In genomic region chr4:40955942-40956341, GRCm38 (mm10) we compare ENCODE assay signal across 25 mouse cellular contexts. TPM values are rescaled to one million over a fixed set of nuclear protein-coding genes. Genes with fewer than 3 reads are reported as not detected.
A peak's percentile ranks its signal among the peaks of the same experiment; 100 is the strongest.
DNase-seq lines count a peak whose midpoint lies in the region; ATAC-seq and TF ChIP-seq lines count a peak whose summit lies in the region.
"Had no signal": no experiment of that assay in that cellular context is flagged by ENCODE, and none has a peak within 500 bp of the region (broad histone marks: within the 10 kb centered on the region; RNA-seq: fewer than 3 reads in every experiment).

No protein-coding gene starts in this region.

- 33% methylated on average over 6 of the region's 6 CpGs for WGBS in liver, embryonic 13.5 days (ENCODE audit: insufficient replicate concordance)
- 74% methylated on average over 6 of the region's 6 CpGs for WGBS in stomach, postnatal 0 days
- 73% methylated on average over 6 of the region's 6 CpGs for WGBS in kidney, embryonic 14.5 days

- no peaks in the 10 kb centered on the region for H3K27me3 ChIP-seq in liver, embryonic 13.5 days
- no peaks in the 10 kb centered on the region for H3K27me3 ChIP-seq in stomach, postnatal 0 days (ENCODE audit: control insufficient read depth, insufficient read depth, low read length)
- H3K27me3 ChIP-seq in kidney, embryonic 14.5 days (ENCODE audit: control insufficient read depth, insufficient read depth, low read length) = no peaks in the 10 kb centered on the region
- H3K27me3 ChIP-seq: embryonic facial prominence, embryonic 15.5 days; forebrain, embryonic 15.5 days; heart, embryonic 15.5 days had no signal

- H3K9me3 ChIP-seq in liver, embryonic 13.5 days (replicated peaks) = no peaks in the 10 kb centered on the region
- no peaks in the 10 kb centered on the region for H3K9me3 ChIP-seq in stomach, postnatal 0 days (ENCODE audit: control insufficient read depth, low read length)
- H3K9me3 ChIP-seq in kidney, embryonic 14.5 days (ENCODE audit: control insufficient read depth, low read length) = no peaks in the 10 kb centered on the region
- H3K9me3 ChIP-seq: embryonic facial prominence, embryonic 15.5 days; forebrain, embryonic 15.5 days; heart, embryonic 15.5 days; hindbrain, embryonic 10.5 days had no signal

- no peak overlapping the region for H3K4me2 ChIP-seq in liver, embryonic 13.5 days
- H3K4me2 ChIP-seq in stomach, postnatal 0 days (replicated peaks; ENCODE audit: low read depth) = no peak overlapping the region
- no peak overlapping the region for H3K4me2 ChIP-seq in kidney, embryonic 14.5 days (replicated peaks; ENCODE audit: low read depth, low read length)
- H3K4me2 ChIP-seq: embryonic facial prominence, embryonic 15.5 days; forebrain, embryonic 15.5 days; heart, embryonic 11.5 days; heart, embryonic 15.5 days; hindbrain, embryonic 14.5 days had no signal

- intact Hi-C loops in heart, postnatal 10 days (cut with DNase I) = no loop called here

- H3K4me3 ChIP-seq in liver, embryonic 13.5 days (replicated peaks) = no peak overlapping the region
- H3K4me3 ChIP-seq in stomach, postnatal 0 days (ENCODE audit: low read depth, low read length) = no peak overlapping the region
- H3K4me3 ChIP-seq in kidney, embryonic 14.5 days (ENCODE audit: low read length) = no peak overlapping the region
- H3K4me3 ChIP-seq: embryonic facial prominence, embryonic 15.5 days; erythroblast, embryonic 14.5 days; forebrain, embryonic 15.5 days; heart, adult 2 months; heart, embryonic 15.5 days; hindbrain, embryonic 10.5 days had no signal

- peak; percentile 48; the same call in 1 of the 2 replicates for ATAC-seq in liver, embryonic 13.5 days (ENCODE audit: low read depth)
- no peak for ATAC-seq in stomach, postnatal 0 days (ENCODE audit: low FRiP score, low TSS enrichment)
- no peak for ATAC-seq in kidney, embryonic 14.5 days (ENCODE audit: low FRiP score, low TSS enrichment)
- ATAC-seq: forebrain, embryonic 15.5 days had no signal

- peaks cover 9% of the 10 kb centered on the region; the same call in 1 of the 2 replicates for H3K4me1 ChIP-seq in liver, embryonic 13.5 days (replicated peaks)
- H3K4me1 ChIP-seq in stomach, postnatal 0 days (replicated peaks; ENCODE audit: control insufficient read depth, insufficient read depth) = no peaks in the 10 kb centered on the region
- no peaks in the 10 kb centered on the region for H3K4me1 ChIP-seq in kidney, embryonic 14.5 days (ENCODE audit: control insufficient read depth, insufficient read depth, low read length)
- H3K4me1 ChIP-seq: embryonic facial prominence, embryonic 15.5 days; forebrain, embryonic 15.5 days; heart, embryonic 15.5 days; hindbrain, embryonic 10.5 days had no signal

- no peak overlapping the region for H3K27ac ChIP-seq in liver, embryonic 13.5 days
- H3K27ac ChIP-seq in stomach, postnatal 0 days (replicated peaks) = no peak overlapping the region
- H3K27ac ChIP-seq in kidney, embryonic 14.5 days (ENCODE audit: low read depth, low read length) = no peak overlapping the region
- H3K27ac ChIP-seq: embryonic facial prominence, embryonic 15.5 days; forebrain, embryonic 15.5 days; heart, adult 2 months; heart, embryonic 15.5 days; hindbrain, embryonic 10.5 days; hindbrain, embryonic 14.5 days had no signal

- no peak overlapping the region for H3K9ac ChIP-seq in liver, embryonic 13.5 days
- H3K9ac ChIP-seq in stomach, postnatal 0 days (ENCODE audit: low read length) = no peak overlapping the region
- H3K9ac ChIP-seq in kidney, embryonic 14.5 days (ENCODE audit: low read depth, low read length) = no peak overlapping the region
- H3K9ac ChIP-seq: embryonic facial prominence, embryonic 15.5 days; forebrain, embryonic 15.5 days; heart, embryonic 15.5 days; hindbrain, embryonic 14.5 days had no signal

- no peak for TF ChIP-seq EP300 in stomach, postnatal 0 days (optimal IDR thresholded peaks at IDR 0.05)

- H3K36me3 ChIP-seq in liver, embryonic 13.5 days = peaks cover 82% of the 10 kb centered on the region
- peaks cover 41% of the 10 kb centered on the region for H3K36me3 ChIP-seq in stomach, postnatal 0 days (ENCODE audit: control insufficient read depth, insufficient read depth, low read length)
- H3K36me3 ChIP-seq in kidney, embryonic 14.5 days (ENCODE audit: control insufficient read depth, insufficient read depth, low read length) = peaks cover 86% of the 10 kb centered on the region

- peak; percentile 65 for DNase-seq in heart, adult 11 months
- no peak for DNase-seq in heart, postnatal 10 days
- peak; percentile 39 for DNase-seq in MEL-GATA-1-ER (ENCODE audit: extremely low read depth, low read depth)
- no peak for DNase-seq in liver, embryonic 13.5 days
- no peak for DNase-seq in stomach, postnatal 0 days (ENCODE audit: low spot score)
- no peak for DNase-seq in spleen, postnatal 10 days (ENCODE audit: low spot score in 2 of 2)
- DNase-seq: adrenal gland, adult 2 months; adrenal gland, postnatal 36 days; cerebellum, adult 2 months; cerebellum, postnatal 10 days; embryo, embryonic 11 days; gastrocnemius, postnatal 10 days; heart, adult 2 months had no signal

- TF ChIP-seq CTCF in stomach, postnatal 0 days (IDR thresholded peaks at IDR 0.05; ENCODE audit: low read depth) = no peak

RNA-seq across cellular contexts. Expression of gene Chmp5, which starts 7.7 kb away (rescaled TPM):
- total RNA-seq in heart, postnatal 10 days (2021) = 10 to 100 TPM; 38.9 to 43.7 TPM
- 48.7 and 57.4 TPM in 2 replicates for polyA plus RNA-seq in liver, embryonic 13.5 days (2015; fragmentation: Nextera tagmentation; extraction: Ambion mirVana)
- 121 and 125 TPM in 2 replicates for polyA plus RNA-seq in stomach, postnatal 0 days (2015; fragmentation: Nextera tagmentation; extraction: Ambion mirVana)
- polyA plus RNA-seq in kidney, embryonic 14.5 days (2014; fragmentation: Nextera tagmentation; extraction: Ambion mirVana) = 113 and 137 TPM in 2 replicates

RNA-seq across cellular contexts. Expression of gene Bag1, which starts 7.8 kb away (rescaled TPM):
- total RNA-seq in heart, postnatal 10 days (2021) = 100 to 1,000 TPM; 202 to 209 TPM
- polyA plus RNA-seq in liver, embryonic 13.5 days (2015; fragmentation: Nextera tagmentation; extraction: Ambion mirVana) = 145 and 166 TPM in 2 replicates
- polyA plus RNA-seq in stomach, postnatal 0 days (2015; fragmentation: Nextera tagmentation; extraction: Ambion mirVana) = 259 and 270 TPM in 2 replicates
- 235 and 248 TPM in 2 replicates for polyA plus RNA-seq in kidney, embryonic 14.5 days (2014; fragmentation: Nextera tagmentation; extraction: Ambion mirVana)

RNA-seq across cellular contexts. Expression of gene Nfx1, which starts 14.8 kb away (rescaled TPM):
- total RNA-seq in heart, postnatal 10 days (2021) = 10 to 100 TPM; 27.7 to 30.5 TPM
- 32.8 and 40.5 TPM in 2 replicates for polyA plus RNA-seq in liver, embryonic 13.5 days (2015; fragmentation: Nextera tagmentation; extraction: Ambion mirVana)
- polyA plus RNA-seq in stomach, postnatal 0 days (2015; fragmentation: Nextera tagmentation; extraction: Ambion mirVana) = 27.9 and 28.5 TPM in 2 replicates
- polyA plus RNA-seq in kidney, embryonic 14.5 days (2014; fragmentation: Nextera tagmentation; extraction: Ambion mirVana) = 58.6 and 103 TPM in 2 replicates

RNA-seq across cellular contexts. Expression of gene Spink4, which starts 36.1 kb away (rescaled TPM):
- 1 to 10 TPM; 1.1 to 2.1 TPM for total RNA-seq in heart, postnatal 10 days (2021)
- 0.39 and 0.44 TPM in 2 replicates for polyA plus RNA-seq in liver, embryonic 13.5 days (2015; fragmentation: Nextera tagmentation; extraction: Ambion mirVana)
- 75.5 and 86.9 TPM in 2 replicates for polyA plus RNA-seq in stomach, postnatal 0 days (2015; fragmentation: Nextera tagmentation; extraction: Ambion mirVana)
- polyA plus RNA-seq in kidney, embryonic 14.5 days (2014; fragmentation: Nextera tagmentation; extraction: Ambion mirVana) = not detected in 2 replicates
- total RNA-seq: gastrocnemius, postnatal 10 days; gastrocnemius, postnatal 4 days had no signal
- polyA plus RNA-seq: C2C12; embryonic facial prominence, embryonic 11.5 days; embryonic facial prominence, embryonic 15.5 days; erythroblast, embryonic 14.5 days; forebrain, embryonic 11.5 days; forebrain, embryonic 15.5 days; hindbrain, embryonic 10.5 days; hindbrain, embryonic 14.5 days had no signal

Comparison
In these comparisons a context has a peak if more than half of its experiments do, and no peak if none do; other contexts are left out.
1. DNase-seq: peak in heart, adult 11 months (single experiment) and MEL-GATA-1-ER (single experiment); none in heart, postnatal 10 days (0 of 2), liver, embryonic 13.5 days (single experiment), stomach, postnatal 0 days (single experiment) and spleen, postnatal 10 days (0 of 2).